Mouse (Mus musculus) thymus, postnatal 0 days (tissue): Measurements from ENCODE around the gene S100a14. TPM values are rescaled to one million over a fixed set of nuclear protein-coding genes. Genes with fewer than 3 reads are reported as not detected.

Experiments used
- DNase-seq: peaks from one replicate; pipeline ENCODE4 v3.0.0-alpha.2; 2015; ENCODE audit warnings: low spot score
- polyA plus RNA-seq: library from polyadenylated mRNA; unstranded; fragments of >200 nt; fragmentation: Nextera tagmentation; extraction: Ambion mirVana; gene quantifications from 2 replicates; pipeline ENCODE4 v1.2.1, GENCODE M21; 2015

The S100a14 gene
- 43.5 and 47.3 TPM in 2 replicates for polyA plus RNA-seq

DNA sequence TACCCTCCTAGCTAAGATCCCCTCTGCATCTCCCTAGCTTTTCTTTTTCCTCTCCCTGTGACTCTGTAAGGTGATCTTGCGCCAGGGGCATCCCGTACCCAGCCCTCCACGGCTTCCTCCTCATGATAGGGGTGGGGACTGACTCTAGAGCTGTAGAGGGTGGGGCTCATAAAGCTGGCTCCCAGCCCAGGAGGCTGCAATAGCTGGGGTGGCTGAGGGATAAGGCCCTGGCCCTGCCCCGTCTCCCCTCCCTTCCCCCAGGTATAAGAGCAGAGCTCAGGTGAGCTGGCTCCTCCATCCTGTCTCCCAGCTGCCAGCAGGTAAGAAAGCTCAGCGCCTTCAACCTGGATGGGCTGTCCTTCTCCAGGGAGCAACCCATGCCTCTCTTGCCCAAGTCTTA lies at the start of gene S100a14:
Gene S100a14, plus strand, starts transcription at position 277 of the 400 bp plus-strand sequence.
- DNase-seq: no peak

GRCm38 (mm10) chr3:90486998-90487397 lies 39.7 kb upstream of the S100a14 start:
- no peak for DNase-seq

GRCm38 (mm10) chr3:90488576-90488975 lies 38.1 kb upstream of the S100a14 start:
- no peak for DNase-seq

- DNase-seq: peak; percentile 95
Measured at GRCm38 (mm10) chr3:90490696-90491256, 35.9 kb upstream of the S100a14 start, which contains the start of gene Snapin. Gene Snapin, minus strand, starts transcription at chr3:90491033.

GRCm38 (mm10) chr3:90491350-90491749 lies 35.3 kb upstream of the S100a14 start:
- peak; percentile 40 for DNase-seq

GRCm38 (mm10) chr3:90493831-90494540 lies 32.7 kb upstream of the S100a14 start:
- no peak for DNase-seq

DNA sequence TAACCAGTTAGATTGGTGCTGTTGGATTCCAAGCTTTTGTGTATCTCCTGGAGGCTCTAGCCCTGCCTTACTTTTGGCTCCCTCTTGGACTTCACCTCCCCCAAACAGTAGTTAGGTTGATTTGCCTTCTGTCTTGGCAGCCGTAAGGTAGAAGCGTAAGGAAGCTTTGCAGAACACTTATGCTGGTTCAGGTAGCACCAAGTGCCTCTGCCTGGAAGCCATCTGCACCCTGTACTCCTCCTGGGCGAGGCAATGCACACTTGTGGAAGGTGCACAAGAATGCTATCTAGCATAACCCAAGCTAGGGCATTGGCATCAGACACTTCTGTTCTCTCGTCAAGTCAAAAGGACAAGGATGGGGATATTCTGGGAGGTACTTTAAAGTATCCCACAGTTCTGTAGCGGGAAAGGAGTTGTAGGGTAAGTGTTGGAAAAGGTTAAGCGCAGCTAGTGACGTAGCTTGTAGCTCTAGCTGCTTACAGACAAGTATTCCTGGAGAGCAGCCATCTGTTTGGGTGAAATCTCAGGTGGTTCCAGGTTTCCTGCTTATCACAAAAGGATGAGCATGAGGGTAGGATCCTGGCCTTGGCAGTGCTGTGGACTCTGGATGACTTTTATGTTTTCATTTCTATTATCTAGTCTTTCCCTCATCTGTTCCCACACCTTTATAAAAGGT lies 30.7 kb upstream of the S100a14 start:
- DNase-seq: no peak

GRCm38 (mm10) chr3:90497597-90497996 lies 29.1 kb upstream of the S100a14 start:
- no peak for DNase-seq

DNA sequence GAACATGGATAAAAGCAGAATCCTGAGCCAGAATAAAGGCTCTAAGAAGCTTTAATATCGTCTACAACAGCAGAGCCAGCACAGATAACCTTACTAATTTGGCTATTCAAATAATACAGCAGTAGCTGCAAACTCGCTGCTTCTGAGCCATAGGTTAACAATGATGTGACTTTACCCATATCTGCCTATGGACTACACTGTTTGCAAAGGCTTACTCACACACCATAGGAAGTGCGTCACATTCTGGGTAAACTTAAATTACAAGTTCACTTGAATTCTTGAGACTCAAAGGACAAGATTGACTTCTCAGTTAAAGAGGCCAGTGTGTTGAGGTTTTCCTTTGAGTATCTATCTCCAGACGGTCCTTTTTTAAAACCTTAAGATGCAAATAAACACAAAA lies 23.2 kb upstream of the S100a14 start:
- no peak for DNase-seq

GRCm38 (mm10) chr3:90505216-90505615 lies 21.4 kb upstream of the S100a14 start:
- no peak for DNase-seq

GRCm38 (mm10) chr3:90506362-90506761 lies 20.3 kb upstream of the S100a14 start:
- no peak for DNase-seq

DNA sequence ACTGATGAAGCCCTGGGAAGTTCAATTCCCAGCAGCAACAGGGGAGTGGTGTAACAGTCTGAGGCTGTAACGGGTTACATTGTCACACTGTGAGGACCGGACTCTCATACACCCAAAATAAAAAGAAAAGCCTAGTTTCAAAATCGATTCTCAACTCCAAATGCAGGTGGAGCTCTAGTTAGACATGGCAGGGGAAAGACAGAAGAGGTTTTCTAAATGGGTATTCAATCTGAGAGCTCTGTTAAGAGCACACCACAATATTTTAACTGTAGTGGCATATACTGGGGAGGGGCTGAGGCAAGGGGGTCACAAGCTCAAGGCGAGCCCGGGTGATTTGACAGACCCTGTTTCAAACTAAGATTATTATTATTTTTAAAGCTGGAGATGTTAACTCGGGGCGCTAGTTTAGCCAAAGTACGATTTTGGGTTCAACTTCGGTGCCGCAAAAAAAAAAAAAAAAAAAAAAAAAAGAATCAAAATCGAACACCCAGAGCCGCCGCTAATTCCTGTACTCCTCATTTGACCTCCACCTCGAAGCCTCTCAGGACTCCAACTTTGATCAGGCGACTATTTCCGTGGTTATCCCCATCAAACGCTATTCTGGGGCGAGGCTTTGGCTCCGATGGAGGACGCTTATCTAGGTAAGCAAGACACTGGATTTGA lies 18.2 kb upstream of the S100a14 start:
- DNase-seq: no peak

DNA sequence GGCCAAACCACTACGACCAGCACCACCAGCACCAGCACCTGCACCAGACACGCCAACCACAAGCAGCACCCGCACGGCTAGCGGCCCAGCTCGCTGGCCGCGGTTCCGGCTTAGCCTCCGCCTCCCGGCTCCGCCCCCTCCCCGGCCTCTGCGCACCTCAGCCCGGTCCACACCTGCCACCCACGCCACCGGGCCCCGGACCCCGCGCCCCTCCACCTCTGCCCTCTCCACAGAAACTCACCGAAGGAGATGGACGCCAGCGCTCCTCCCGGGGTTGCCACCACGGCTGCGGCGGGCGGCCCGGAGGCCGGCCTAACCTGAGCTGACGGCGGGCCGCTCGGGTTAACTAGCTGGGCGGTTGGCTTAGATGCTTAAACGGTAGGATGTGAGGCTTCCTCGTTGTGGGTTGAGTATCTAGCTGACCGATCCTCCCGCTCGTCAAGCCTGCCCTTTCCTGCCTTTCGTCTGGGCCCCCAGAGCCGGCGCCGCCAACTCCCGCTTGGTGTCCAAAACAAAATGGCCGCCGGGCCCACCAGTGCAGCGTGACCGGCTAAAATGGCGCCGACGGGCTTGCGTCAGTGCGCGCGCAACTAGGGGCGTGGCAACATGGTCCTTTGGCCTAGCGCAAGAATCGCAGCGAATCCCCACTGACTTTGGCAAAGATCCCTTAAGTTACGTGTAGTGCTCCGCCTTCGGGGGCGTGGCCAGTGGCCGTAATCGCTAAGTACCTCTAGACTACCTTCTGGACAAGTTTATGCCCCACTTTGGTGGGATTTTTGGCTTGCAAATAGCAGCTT lies 17.5 kb upstream of the S100a14 start, which contains the start of gene Chtop:
Gene Chtop, minus strand, starts transcription at position 549 of the 797 bp plus-strand sequence.
- DNase-seq: peak; percentile 99

GRCm38 (mm10) chr3:90509747-90510123 lies 16.9 kb upstream of the S100a14 start:
- no peak for DNase-seq

DNA sequence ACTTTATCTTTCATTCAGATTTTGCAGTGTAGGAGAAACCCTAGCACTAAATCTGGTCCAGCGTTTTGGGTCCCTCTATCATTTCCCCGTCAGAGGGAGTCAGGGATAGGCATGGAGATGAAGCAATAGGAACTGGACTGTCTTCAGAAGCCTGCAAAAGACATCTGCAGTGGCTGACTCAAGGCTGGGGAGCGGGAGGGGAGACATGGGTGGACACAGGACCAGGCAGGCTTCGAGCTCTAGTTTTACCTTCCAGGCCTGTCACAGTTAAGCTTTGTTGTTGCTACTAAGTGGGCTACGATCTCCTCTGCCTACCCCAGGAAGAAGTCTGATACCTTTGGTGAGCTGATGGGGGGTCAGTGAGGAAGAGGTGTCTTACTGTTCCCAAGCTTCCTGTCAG lies 14.4 kb upstream of the S100a14 start:
- DNase-seq: no peak

GRCm38 (mm10) chr3:90512948-90513642 lies 13.6 kb upstream of the S100a14 start:
- DNase-seq: no peak

- no peak for DNase-seq
Measured at GRCm38 (mm10) chr3:90513796-90514590, 12.7 kb upstream of the S100a14 start, which contains the start of the genes S100a1 and S100a13. Gene S100a1, minus strand, starts transcription at chr3:90514392. Gene S100a13, plus strand, starts transcription at chr3:90514435.

GRCm38 (mm10) chr3:90514691-90515090 lies 12.0 kb upstream of the S100a14 start:
- DNase-seq: peak; percentile 48

- no peak for DNase-seq
Measured at GRCm38 (mm10) chr3:90515242-90515641, 11.4 kb upstream of the S100a14 start.
